Mouse (Mus musculus) forelimb bud, embryonic 11.5 days (tissue): ENCODE measurements at regions not wholly inside any gene's neighbourhood (a gene's known extent, or its start where the extent isn't known, plus 50 kb on each side); places are given as distances from the start of the nearest gene placed in this dataset.
"Not testable (repeated sequence)": the region's sequence is repeated elsewhere in the genome, so short reads cannot be mapped to it uniquely, and the experiment has no call there.

Experiments used
- DNase-seq: peaks from one replicate; pipeline ENCODE4 v3.0.0-alpha.2; 2012; ENCODE audit warnings: low read depth, low spot score

GRCm38 (mm10) chr8:26748161-26748971, 228.8 kb upstream of the Zfp703 start:
- DNase-seq: peak; percentile 59

GRCm38 (mm10) chr8:26748972-26749291, 228.2 kb upstream of the Zfp703 start:
- no peak for DNase-seq

GRCm38 (mm10) chr8:26750120-26750519, 227.0 kb upstream of the Zfp703 start:
- no peak for DNase-seq

- DNase-seq: no peak
Observed at GRCm38 (mm10) chr8:26751651-26752050, 225.5 kb upstream of the Zfp703 start.

- no peak for DNase-seq
Observed at GRCm38 (mm10) chr8:26756452-26756851, 220.7 kb upstream of the Zfp703 start.

- DNase-seq: no peak
Observed at GRCm38 (mm10) chr8:26760726-26761125, 216.4 kb upstream of the Zfp703 start.

- peak; percentile 47 for DNase-seq
Observed at GRCm38 (mm10) chr8:26762942-26763778, 214.0 kb upstream of the Zfp703 start.

GRCm38 (mm10) chr8:26768474-26769229, 208.5 kb upstream of the Zfp703 start:
- no peak for DNase-seq

GRCm38 (mm10) chr8:26770424-26770886, 206.7 kb upstream of the Zfp703 start:
- peak; percentile 84 for DNase-seq

- peak; percentile 72 for DNase-seq
Observed at GRCm38 (mm10) chr8:26778917-26779537, 198.1 kb upstream of the Zfp703 start.

- DNase-seq: no peak
Observed at GRCm38 (mm10) chr8:26780515-26780914, 196.6 kb upstream of the Zfp703 start.

- not testable (repeated sequence) for DNase-seq
Observed at GRCm38 (mm10) chr8:26782936-26783335, 194.2 kb upstream of the Zfp703 start.

- no peak for DNase-seq
Observed at GRCm38 (mm10) chr8:26784381-26784780, 192.7 kb upstream of the Zfp703 start.

- no peak for DNase-seq
Observed at GRCm38 (mm10) chr8:26791795-26792194, 185.3 kb upstream of the Zfp703 start.

GRCm38 (mm10) chr8:26793606-26794292, 183.4 kb upstream of the Zfp703 start:
- DNase-seq: no peak

- DNase-seq: no peak
Observed at GRCm38 (mm10) chr8:26794411-26794810, 182.7 kb upstream of the Zfp703 start.

- no peak for DNase-seq
Observed at GRCm38 (mm10) chr8:26795616-26796015, 181.5 kb upstream of the Zfp703 start.

GRCm38 (mm10) chr8:26799814-26800213, 177.3 kb upstream of the Zfp703 start:
- DNase-seq: no peak

GRCm38 (mm10) chr8:26804089-26804488, 173.0 kb upstream of the Zfp703 start:
- no peak for DNase-seq

- DNase-seq: no peak
Observed at GRCm38 (mm10) chr8:26804901-26805341, 172.2 kb upstream of the Zfp703 start.

GRCm38 (mm10) chr8:26805371-26805821, 171.7 kb upstream of the Zfp703 start:
- DNase-seq: peak; percentile 80
